Mouse (Mus musculus): ENCODE data around the gene Ddx42. TPM values are rescaled to one million over a fixed set of nuclear protein-coding genes. Genes with fewer than 3 reads are reported as not detected.

The Ddx42 gene
- polyA plus RNA-seq, 1 experiment from 2014 or later = 113 TPM

- Histone ChIP-seq H3K4me1 (peaks cover 12% of the 10 kb centered on the region), H3K4me2 (replicated peaks) (no peak overlapping the region), H3K36me3 (peaks cover 77% of the 10 kb centered on the region), H3K27ac (replicated peaks) (no peak overlapping the region), H3K4me3 (no peak overlapping the region), H3K9me3 (no peaks in the 10 kb centered on the region), H3K9ac (replicated peaks) (no peak overlapping the region), H3K27me3 (no peaks in the 10 kb centered on the region)
- ATAC-seq (ENCODE audit: low FRiP score, low read depth) = no peak
- 88% methylated on average over 14 of the region's 14 CpGs for whole genome bisulfite sequencing
Observed at GRCm38 (mm10) chr11:106260826-106261450, 44.2 kb downstream of the Ddx42 start.

- Histone ChIP-seq H3K27me3 (no peaks in the 10 kb centered on the region), H3K4me1 (peaks cover 13% of the 10 kb centered on the region), H3K9ac (replicated peaks) (no peak overlapping the region), H3K9me3 (no peaks in the 10 kb centered on the region), H3K36me3 (peaks cover 75% of the 10 kb centered on the region), H3K4me3 (no peak overlapping the region), H3K4me2 (replicated peaks) (no peak overlapping the region), H3K27ac (replicated peaks) (no peak overlapping the region)
- 92% methylated on average over 9 of the region's 9 CpGs for WGBS
- ATAC-seq (ENCODE audit: low FRiP score, low read depth) = no peak
Observed at GRCm38 (mm10) chr11:106263963-106264362, 47.2 kb downstream of the Ddx42 start.

- peaks cover 70% of the 10 kb centered on the region for H3K36me3 ChIP-seq
- WGBS = 93% methylated on average over 15 of the region's 15 CpGs
Observed at GRCm38 (mm10) chr11:106264988-106265387, 48.3 kb downstream of the Ddx42 start.

GRCm38 (mm10) chr11:106265570-106265969 is 48.8 kb downstream of the Ddx42 start:
- Histone ChIP-seq H3K27ac (replicated peaks) (no peak overlapping the region), H3K4me2 (replicated peaks) (no peak overlapping the region), H3K9me3 (no peaks in the 10 kb centered on the region), H3K4me1 (peaks cover 22% of the 10 kb centered on the region), H3K36me3 (peaks cover 69% of the 10 kb centered on the region), H3K9ac (replicated peaks) (no peak overlapping the region), H3K4me3 (no peak overlapping the region), H3K27me3 (no peaks in the 10 kb centered on the region)
- ATAC-seq (ENCODE audit: low FRiP score, low read depth) = no peak
- 94% methylated on average over 4 of the region's 4 CpGs for WGBS

More at GRCm38 (mm10) chr11:106264988-106265387, 48.3 kb downstream of the Ddx42 start:
- Histone ChIP-seq H3K27me3 (no peaks in the 10 kb centered on the region), H3K9ac (replicated peaks) (no peak overlapping the region), H3K27ac (replicated peaks) (no peak overlapping the region), H3K4me2 (replicated peaks) (no peak overlapping the region), H3K4me3 (no peak overlapping the region), H3K4me1 (peaks cover 16% of the 10 kb centered on the region), H3K9me3 (no peaks in the 10 kb centered on the region)
- no peak for ATAC-seq (ENCODE audit: low FRiP score, low read depth)

DNA sequence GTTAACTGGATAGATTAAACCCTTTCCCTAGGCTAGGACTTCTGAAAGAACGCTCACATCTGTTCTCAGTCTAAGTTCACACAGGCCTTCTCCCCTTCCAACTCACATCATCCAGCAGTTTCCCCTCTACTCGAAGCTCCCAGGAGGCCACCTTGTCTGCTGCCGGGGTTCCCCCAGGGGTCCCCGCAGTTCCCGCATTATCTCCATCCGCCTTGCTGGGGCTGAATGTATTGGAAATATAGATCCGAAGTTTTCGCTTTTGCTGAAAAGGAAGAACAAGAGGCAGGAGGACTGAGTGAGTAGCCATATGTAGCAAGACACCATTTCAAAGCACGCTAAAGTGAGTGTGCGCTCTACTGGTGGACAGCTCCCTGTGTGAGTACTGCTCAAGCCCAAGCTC is 49.7 kb downstream of the Ddx42 start:
- H3K36me3 ChIP-seq = peaks cover 60% of the 10 kb centered on the region
- WGBS = 95% methylated on average over 10 of the region's 10 CpGs
- no peak overlapping the region for H3K4me2 ChIP-seq (replicated peaks)
- H3K9ac ChIP-seq (replicated peaks) = no peak overlapping the region
- no peaks in the 10 kb centered on the region for H3K27me3 ChIP-seq
- H3K4me1 ChIP-seq = peaks cover 27% of the 10 kb centered on the region
- no peak for ATAC-seq (ENCODE audit: low FRiP score, low read depth)
- no peak overlapping the region for H3K27ac ChIP-seq (replicated peaks)
- no peak overlapping the region for H3K4me3 ChIP-seq
- no peaks in the 10 kb centered on the region for H3K9me3 ChIP-seq

GRCm38 (mm10) chr11:106267311-106267852 is 50.7 kb downstream of the Ddx42 start:
- Histone ChIP-seq H3K4me3 (no peak overlapping the region), H3K27me3 (no peaks in the 10 kb centered on the region), H3K9ac (replicated peaks) (no peak overlapping the region), H3K27ac (replicated peaks) (peak overlapping the region; percentile 76; the same call in 1 of the 2 replicates), H3K36me3 (peaks cover 50% of the 10 kb centered on the region), H3K9me3 (no peaks in the 10 kb centered on the region), H3K4me2 (replicated peaks) (no peak overlapping the region), H3K4me1 (peaks cover 32% of the 10 kb centered on the region)
- ATAC-seq (ENCODE audit: low FRiP score, low read depth) = no peak
- WGBS = 88% methylated on average over 13 of the region's 15 CpGs

DNA sequence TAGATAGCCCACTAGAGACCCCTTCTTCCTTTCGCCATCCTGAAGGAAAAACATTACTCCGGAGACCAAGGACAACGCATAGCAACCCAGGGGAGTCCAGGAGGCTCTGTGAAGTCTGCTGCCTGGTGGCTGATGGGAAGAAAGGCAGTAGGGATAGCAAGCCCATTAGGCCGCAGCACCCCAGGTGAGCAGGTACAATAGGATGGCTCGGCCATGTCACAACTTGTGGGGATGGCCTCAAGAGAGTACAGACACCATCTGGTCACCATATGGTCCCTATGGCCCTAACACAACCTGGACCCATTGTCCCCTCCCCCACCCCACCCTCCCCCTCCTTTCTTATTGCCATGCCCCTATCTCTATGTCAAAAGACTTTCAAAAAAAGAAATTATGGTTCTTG is 51.1 kb downstream of the Ddx42 start:
- ATAC-seq (ENCODE audit: low FRiP score, low read depth) = no peak
- Histone ChIP-seq H3K27me3 (no peaks in the 10 kb centered on the region), H3K9me3 (no peaks in the 10 kb centered on the region), H3K36me3 (peaks cover 46% of the 10 kb centered on the region), H3K4me2 (replicated peaks) (no peak overlapping the region), H3K4me3 (no peak overlapping the region), H3K4me1 (peaks cover 32% of the 10 kb centered on the region), H3K27ac (replicated peaks) (peak overlapping the region; percentile 76), H3K9ac (replicated peaks) (0 out of 2 replicates have a peak overlapping the region, but pooled peaks have one; percentile 39)
- WGBS = 75% methylated on average over 5 of the region's 5 CpGs

- Histone ChIP-seq H3K9ac (replicated peaks) (peak overlapping the region; percentile 39), H3K27me3 (no peaks in the 10 kb centered on the region), H3K36me3 (peaks cover 39% of the 10 kb centered on the region), H3K4me3 (no peak overlapping the region), H3K4me2 (replicated peaks) (peak overlapping the region; percentile 15; the same call in 1 of the 2 replicates), H3K9me3 (no peaks in the 10 kb centered on the region), H3K27ac (replicated peaks) (peak overlapping the region; percentile 76), H3K4me1 (peaks cover 36% of the 10 kb centered on the region)
- no peak for ATAC-seq (ENCODE audit: low FRiP score, low read depth)
- WGBS = 80% methylated on average over 8 of the region's 8 CpGs
Observed at GRCm38 (mm10) chr11:106268326-106269059, 51.8 kb downstream of the Ddx42 start.

GRCm38 (mm10) chr11:106269060-106269431 is 52.3 kb downstream of the Ddx42 start:
- no peak overlapping the region for H3K9ac ChIP-seq (replicated peaks)
- 66% methylated on average over 3 of the region's 3 CpGs for WGBS
- peak overlapping the region; percentile 76 for H3K27ac ChIP-seq (replicated peaks)
- H3K27me3 ChIP-seq = no peaks in the 10 kb centered on the region
- no peak overlapping the region for H3K4me3 ChIP-seq
- no peak for ATAC-seq (ENCODE audit: low FRiP score, low read depth)
- peaks cover 36% of the 10 kb centered on the region for H3K4me1 ChIP-seq
- no peak overlapping the region; the same call in 1 of the 2 replicates for H3K4me2 ChIP-seq (replicated peaks)
- peaks cover 34% of the 10 kb centered on the region for H3K36me3 ChIP-seq
- no peaks in the 10 kb centered on the region for H3K9me3 ChIP-seq

DNA sequence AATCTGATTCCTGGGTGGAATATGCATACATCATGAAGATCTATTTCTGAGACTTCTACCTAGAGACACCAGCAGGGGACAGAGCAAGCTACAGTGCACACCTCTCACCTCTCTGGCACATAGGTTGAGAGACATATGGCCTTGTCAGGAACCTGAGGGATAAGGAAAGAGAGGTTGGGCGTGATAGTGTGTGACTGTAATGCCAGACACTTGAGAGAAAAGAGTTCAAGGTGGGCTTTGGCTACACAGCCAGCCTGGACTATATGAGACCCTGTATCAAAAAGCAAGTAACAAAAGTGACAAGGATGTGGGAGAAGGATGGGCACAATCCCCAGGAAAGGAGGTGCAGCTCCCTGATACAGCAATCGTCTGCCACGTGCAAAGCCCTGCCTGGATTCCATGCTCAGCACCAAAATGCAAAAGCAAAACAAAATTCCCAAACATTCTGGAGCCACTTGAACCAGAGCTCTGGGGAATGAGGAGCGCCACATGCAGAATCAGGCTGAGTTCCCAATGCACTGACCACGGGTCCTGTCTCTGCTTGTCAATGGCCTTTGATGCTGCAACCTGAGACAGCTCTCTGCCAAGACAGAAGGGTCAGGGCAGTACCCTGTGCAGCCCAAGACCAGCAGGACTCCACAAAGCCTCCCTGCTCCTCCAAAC is 54.5 kb downstream of the Ddx42 start:
- H3K27ac ChIP-seq (replicated peaks) = no peak overlapping the region

GRCm38 (mm10) chr11:106271794-106272643 is 55.3 kb downstream of the Ddx42 start:
- Histone ChIP-seq H3K36me3 (peaks cover 4% of the 10 kb centered on the region), H3K4me3 (peak overlapping the region; percentile 87), H3K9ac (replicated peaks) (peak overlapping the region; percentile 96), H3K27me3 (no peaks in the 10 kb centered on the region), H3K4me2 (replicated peaks) (peak overlapping the region; percentile 72), H3K27ac (replicated peaks) (peak overlapping the region; percentile 91), H3K4me1 (peaks cover 49% of the 10 kb centered on the region), H3K9me3 (no peaks in the 10 kb centered on the region)
- ATAC-seq (ENCODE audit: low FRiP score, low read depth) = peak; percentile 25; the same call in 1 of the 2 replicates
- 3% methylated on average over 31 of the region's 41 CpGs for WGBS

More for the DNA sequence above, 54.5 kb downstream of the Ddx42 start:
- WGBS = 46% methylated on average over 5 of the region's 5 CpGs
- H3K9me3 ChIP-seq = no peaks in the 10 kb centered on the region
- H3K27me3 ChIP-seq = no peaks in the 10 kb centered on the region
- H3K4me3 ChIP-seq = peak overlapping the region; percentile 87
- H3K9ac ChIP-seq (replicated peaks) = peak overlapping the region; percentile 96
- ATAC-seq (ENCODE audit: low FRiP score, low read depth) = no peak
- peaks cover 45% of the 10 kb centered on the region for H3K4me1 ChIP-seq
- peaks cover 12% of the 10 kb centered on the region for H3K36me3 ChIP-seq
- peak overlapping the region; percentile 72 for H3K4me2 ChIP-seq (replicated peaks)
